Mouse (Mus musculus) yolk sac, embryonic 10.5 days (tissue): ENCODE data around the gene Pecam1.
"Not testable (repeated sequence)": the region's sequence is repeated elsewhere in the genome, so short reads cannot be mapped to it uniquely, and the experiment has no call there.

Source experiments
- DNase-seq: peaks from one replicate; pipeline ENCODE4 v3.0.0-alpha.2; 2017; ENCODE audit warnings: low spot score

The Pecam1 gene

GRCm38 (mm10) chr11:106728402-106729366 is 21.7 kb downstream of the Pecam1 start:
- no peak for DNase-seq

DNA sequence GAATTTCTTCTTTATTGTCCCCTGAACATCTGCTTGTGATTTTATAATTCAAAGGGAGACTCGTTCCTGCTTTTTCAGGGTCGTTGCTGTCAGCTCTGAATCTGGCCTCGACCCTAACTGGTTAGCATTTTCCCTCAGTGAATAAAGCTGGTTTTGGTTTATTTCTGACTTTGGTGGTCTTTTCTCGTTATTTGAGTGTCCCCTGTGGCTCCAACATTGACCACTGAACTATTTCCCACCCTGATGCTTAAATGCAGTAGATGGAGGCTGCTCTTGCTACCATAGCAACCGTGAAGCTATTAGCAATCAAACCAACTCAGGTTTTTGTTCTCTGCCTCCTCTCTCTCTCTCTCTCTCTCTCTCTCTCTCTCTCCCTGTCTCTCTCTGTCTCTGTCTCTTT is 22.5 kb downstream of the Pecam1 start:
- DNase-seq: no peak

DNA sequence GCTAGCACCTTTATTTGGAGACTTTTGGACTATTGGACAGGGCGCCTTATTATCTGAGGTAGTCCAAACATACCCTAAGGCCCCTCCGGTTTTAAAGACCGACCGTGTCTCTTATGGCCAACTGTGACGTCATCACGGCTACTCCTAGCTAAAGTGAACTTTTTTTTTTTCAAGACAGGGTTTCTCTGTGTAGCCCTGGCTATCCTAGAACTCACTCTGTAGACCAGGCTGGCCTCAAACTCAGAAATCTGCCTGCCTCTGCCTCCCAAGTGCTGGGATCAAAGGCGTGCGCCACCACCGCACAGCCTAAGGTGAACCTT is 25.6 kb downstream of the Pecam1 start:
- not testable (repeated sequence) for DNase-seq

DNA sequence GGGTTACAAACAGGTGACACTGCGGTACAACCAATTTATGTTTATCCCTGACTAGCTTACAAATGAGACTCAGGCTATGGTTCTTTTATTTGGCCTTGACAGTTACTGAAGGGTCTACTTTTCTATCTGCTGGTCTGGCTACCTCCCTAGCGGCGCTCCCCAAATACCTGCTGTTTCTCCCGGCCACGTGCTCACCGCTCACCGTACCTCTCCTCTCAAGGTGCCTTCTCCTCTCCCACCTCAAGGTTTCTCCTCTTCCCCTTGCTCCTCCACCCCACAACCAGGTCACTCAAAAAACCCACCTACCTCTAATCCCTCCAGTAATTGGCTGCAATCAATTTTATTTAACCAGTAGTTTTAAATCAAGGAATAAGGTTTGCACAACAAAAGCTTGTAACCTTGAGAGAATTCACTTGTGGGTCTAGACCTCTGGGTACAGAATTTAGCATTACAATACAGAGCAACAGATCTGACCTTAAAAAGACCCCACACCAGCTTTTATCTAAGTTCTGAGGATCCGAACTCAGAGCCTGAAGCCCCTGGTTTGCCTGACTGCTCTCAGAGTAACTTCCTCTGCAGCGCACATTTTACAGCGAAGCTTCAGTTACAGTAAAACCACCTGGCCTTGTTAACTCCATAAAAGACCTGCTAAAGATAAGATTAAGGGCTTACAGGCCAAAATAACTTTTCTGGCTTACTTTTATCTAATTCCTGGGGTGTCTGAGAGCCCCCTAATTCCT is 26.1 kb downstream of the Pecam1 start:
- no peak for DNase-seq

DNA sequence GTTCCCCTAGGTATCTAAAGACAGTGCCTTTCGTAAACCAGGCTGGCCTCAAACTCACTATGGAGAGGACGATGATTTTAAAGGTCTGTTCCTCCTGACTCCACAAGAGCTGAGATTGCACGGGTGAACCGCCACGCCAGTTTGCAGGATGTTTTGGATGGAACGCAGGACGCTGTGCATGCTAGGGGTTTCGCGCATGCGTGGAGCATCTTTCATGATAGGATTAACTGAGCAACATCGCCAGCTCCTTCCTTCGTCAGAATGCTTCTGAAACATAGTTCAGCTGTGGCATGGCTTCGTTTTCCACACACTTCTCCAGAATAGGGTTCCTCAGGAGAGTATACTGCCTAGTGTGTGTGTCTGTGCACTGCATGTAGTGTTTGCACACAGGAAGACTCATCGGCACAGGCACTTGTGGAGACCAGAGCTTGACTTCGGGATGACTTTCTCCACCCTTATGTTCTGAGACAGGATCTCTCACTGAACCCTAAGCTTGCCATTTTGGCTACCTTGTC is 26.8 kb downstream of the Pecam1 start:
- no peak for DNase-seq

- peak; percentile 72 for DNase-seq
Measured at GRCm38 (mm10) chr11:106722831-106723361, 27.5 kb downstream of the Pecam1 start.

DNA sequence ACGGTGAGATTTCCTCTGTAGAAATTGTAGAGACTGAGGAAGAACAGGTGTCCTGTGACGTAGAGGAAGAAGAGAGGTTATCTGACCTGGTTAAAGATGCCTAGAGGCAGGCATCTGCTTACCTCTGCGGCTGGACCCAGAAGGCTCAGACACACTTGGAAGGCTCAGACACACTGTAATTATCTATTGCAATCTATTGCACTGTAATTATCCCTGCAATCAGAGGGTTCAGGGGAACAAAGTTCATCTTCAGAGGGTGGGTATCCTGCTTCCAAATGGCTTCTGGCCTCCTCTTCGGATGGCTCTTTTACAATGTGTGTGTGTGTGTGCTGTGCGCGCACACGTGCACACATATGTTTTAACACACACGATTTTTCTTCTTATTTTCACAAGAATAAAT is 30.0 kb downstream of the Pecam1 start:
- DNase-seq: no peak

DNA sequence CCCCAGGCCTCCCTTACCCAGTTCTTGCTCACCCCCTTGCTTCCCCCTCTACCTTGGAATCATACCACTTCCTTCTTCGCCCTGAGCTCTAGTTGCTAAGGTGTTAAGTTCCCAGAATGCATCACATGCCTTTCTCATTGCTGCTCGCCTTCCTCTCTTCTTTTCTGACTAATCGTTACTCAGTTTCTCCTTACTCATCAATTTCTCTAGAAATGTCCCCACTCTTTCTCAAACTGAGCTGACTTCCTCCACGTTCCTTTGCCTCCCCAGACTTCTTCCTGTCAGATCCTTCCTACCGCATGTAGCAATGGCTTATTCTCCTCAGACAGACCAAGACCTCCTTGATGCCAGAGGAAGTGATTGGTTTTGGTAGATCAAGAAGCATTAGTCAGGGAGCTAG is 33.9 kb downstream of the Pecam1 start:
- no peak for DNase-seq

DNA sequence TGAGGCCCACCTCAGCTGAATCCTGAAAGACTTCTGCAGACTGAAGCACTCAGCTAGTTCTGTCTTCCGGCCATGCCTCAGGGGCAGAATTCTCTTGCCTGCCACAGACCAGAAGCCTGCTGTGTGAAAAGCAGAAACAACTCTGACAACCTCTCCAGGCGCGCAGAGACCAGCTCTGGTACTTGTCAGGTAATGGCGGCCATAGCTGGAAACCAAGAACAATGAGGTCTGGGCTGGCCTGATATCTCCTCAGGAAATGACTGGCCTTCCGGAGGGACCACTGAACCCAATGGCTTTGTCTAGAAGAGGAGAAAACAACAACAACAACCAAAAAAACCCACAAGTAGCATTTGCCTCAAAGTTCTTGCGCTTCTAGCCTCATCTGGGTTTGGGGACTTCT is 35.4 kb downstream of the Pecam1 start:
- DNase-seq: peak; percentile 30

DNA sequence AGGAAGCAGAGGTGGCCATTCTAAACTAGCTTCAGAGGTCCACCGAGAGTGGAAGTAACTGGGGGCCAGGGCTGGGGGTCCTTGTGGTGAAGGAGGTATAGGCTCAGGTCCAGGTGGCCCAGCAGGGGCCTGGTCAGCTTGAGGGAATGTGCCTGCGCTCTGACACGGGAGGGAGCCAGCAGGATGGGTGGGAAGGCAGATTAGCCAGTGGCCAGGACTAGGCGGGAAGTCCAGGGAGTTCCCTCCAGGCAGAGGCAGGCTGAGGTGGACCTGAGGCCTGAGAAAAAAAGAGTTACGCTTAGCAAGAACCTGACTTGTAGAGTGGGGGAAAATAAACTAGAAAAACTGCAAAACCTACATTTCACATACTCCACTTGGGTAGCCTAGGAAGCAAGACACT is 39.6 kb downstream of the Pecam1 start:
- DNase-seq: no peak

DNA sequence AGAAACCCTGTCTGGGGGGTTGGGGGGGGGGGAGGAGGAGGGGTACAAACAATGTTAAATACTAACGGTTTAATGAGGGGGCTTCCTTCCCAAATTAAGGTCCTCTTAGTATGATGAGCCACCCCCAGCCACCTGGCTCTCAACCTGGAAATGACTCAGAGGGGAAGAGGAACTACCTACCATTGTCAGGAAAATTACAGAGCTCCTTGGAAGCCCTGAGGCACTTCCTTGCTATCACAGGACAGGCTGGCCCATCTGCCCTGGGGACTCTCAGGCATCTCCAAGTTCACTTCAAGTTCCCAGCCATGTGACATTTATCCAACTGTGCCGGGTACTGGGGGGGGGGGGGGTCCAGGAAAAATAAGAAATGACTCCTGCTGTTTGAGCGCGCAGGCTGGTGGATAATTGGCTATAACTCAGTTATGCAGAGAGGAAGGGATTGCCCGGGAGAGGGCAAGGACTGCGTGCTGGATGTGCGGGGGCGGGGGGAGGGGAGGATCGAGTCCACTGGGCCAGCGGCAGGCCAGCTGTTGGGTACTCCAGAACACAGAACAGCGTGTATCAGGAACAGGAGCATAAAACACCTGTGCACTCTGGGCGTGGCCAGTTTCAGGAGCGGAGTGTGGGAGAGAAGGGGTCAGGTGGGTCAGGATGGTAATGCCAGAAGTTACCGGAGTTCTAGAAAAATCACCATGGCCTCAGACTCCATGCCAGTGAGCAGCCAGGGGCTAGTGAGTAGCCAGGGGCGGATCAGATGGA is 41.0 kb downstream of the Pecam1 start:
- no peak for DNase-seq

DNA sequence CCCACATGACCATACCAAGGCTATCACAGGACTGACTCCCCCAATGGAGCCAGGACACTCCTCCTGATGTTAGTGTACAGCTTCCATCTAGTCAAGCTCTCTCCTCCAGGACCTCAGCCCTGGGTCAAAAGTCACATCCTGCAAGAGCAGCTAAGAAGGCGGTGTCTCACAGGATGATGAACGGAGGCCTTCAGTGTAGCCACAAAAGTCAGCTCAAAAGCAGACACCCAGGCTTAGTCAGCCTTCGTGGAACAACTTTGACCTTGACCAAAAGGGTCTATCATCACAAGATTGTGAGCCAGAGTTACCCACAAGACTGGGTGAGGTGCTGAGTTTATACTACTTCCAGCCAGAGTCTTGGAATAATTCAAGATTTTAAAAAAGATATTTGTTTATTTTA is 42.6 kb downstream of the Pecam1 start:
- DNase-seq: peak; percentile 48

DNA sequence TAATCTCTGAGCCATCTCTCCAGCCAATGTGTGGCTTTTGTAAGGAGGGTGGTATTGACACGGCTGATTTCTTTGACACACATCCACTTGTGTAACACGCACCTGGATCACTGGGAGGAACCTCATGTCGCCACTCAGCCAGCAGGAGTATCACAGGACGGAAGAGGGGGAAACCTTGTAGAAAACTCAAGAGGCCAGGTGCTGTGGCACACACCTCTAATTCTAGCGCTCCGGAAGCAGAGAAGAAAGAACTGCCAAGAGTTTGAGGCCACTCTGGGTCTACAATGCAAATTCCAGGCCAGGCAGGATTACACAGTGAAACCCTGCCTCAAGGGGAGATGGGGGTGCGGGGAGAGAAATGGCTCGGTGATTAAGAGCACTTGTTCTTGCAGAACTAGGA is 43.3 kb downstream of the Pecam1 start:
- DNase-seq: no peak

GRCm38 (mm10) chr11:106706212-106706611 is 44.2 kb downstream of the Pecam1 start:
- DNase-seq: no peak

GRCm38 (mm10) chr11:106704399-106705111 is 45.9 kb downstream of the Pecam1 start:
- DNase-seq: no peak

DNA sequence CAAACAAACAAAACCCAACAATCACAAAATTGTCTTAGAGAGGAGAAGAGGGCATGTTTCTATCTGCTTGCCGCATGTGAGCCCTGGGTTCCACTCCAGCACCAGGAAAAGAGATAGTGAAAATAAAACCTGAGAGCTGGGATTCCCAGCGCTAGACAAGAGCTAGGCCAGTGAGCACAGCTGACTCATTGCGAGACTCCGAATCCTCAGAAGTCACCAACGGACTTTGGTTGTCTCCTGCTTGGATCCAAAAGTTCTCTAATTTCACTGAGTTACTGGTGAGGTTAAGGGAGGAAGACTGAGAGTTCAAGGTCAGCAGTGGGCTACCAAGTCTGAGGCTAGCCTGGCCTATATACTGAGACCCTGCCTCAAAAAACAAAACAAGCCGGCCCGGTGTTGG is 46.5 kb downstream of the Pecam1 start:
- no peak for DNase-seq

GRCm38 (mm10) chr11:106702584-106702983 is 47.8 kb downstream of the Pecam1 start:
- no peak for DNase-seq

- DNase-seq: no peak
Measured at GRCm38 (mm10) chr11:106701589-106701988, 48.8 kb downstream of the Pecam1 start.

DNA sequence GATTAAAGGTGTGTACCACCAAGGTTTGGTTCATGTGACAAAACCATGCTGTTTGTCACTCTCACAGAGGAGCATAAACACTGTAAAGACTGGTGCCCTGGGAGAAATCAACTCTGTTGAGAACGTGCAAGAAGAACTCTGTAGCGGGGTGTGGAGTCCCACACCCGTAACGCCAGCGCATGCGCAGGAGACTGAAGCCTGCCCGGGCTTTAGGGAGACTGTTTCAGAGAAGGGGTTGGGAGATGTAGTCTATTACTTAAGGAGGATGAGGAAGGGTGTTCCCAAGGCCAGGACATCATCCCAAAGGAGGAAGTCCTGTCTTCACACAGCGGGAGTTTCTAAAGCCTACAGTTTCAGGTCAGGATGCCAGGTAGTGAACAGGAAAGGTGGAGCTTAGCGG is 51.3 kb downstream of the Pecam1 start:
- DNase-seq: no peak

DNA sequence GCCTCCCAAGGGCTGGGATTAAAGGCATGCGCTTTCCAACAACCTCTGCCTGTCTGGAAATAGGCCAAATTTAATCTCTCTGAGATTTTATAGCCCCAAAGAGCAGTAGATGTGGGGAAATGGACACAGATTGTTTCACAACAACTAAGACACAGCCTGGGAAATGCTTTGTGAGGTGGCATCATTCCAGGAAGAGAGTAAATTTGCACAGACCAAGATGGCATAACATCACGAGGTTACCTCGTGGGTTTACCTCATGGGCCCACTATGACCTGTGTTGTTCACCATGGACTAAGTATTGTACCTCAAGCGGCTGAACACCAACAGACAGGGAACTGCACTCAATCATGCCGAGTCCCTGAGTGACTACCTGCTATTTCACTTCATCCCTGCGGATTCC is 52.1 kb downstream of the Pecam1 start:
- no peak for DNase-seq

DNA sequence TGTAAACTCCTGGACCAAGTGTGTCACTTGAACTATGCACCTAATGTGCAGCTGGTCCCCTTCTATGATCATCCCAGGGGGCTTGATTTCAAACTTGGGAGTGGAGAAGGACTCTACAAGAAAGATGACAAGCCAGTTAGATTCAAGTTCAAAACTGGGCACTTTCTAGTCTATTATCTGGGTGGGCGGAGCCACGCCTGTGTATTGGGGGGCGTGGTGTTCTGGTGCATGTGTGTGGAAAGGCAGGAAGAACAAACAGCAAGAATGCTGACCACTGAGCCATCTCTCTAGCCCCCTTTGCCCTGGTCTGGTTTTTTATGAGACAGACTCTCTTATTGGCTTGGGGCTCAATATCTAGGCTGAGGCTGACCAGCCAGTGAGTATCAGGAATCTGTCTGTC is 54.5 kb downstream of the Pecam1 start:
- no peak for DNase-seq

GRCm38 (mm10) chr11:106692890-106693289 is 57.5 kb downstream of the Pecam1 start:
- no peak for DNase-seq
